Mouse (Mus musculus) neural tube, embryonic 13.5 days (tissue): ENCODE measurements at regions not wholly inside any gene's neighbourhood (a gene's known extent, or its start where the extent isn't known, plus 50 kb on each side); places are given as distances from the start of the nearest gene placed in this dataset.

Experiments
- ATAC-seq: fragments of 200-750 bp; cut with Nextera tagmentation; 2 replicates; pipeline ENCODE4 v1.8.0; 2017; ENCODE audit warnings: low read depth, mild to moderate bottlenecking, moderate TSS enrichment, moderate library complexity
- H3K27ac ChIP-seq: fragments of 300-500 bp; sonication (generic); replicated peaks from 2 replicates; pipeline ENCODE4 v1.5.1; 2015; ENCODE audit warnings: moderate library complexity, mild to moderate bottlenecking, inconsistent platforms
- H3K27me3 ChIP-seq: fragments of 300-500 bp; sonication (generic); 2 replicates; pipeline ENCODE4 v1.6.1; 2015; ENCODE audit warnings: mild to moderate bottlenecking, inconsistent platforms
- H3K36me3 ChIP-seq: fragments of 300-500 bp; sonication (generic); 2 replicates; pipeline ENCODE4 v1.6.1; 2015; ENCODE audit warnings: mild to moderate bottlenecking, inconsistent platforms
- H3K4me1 ChIP-seq: fragments of 300-500 bp; sonication (generic); replicated peaks from 2 replicates; pipeline ENCODE4 v1.6.1; 2015; ENCODE audit warnings: inconsistent platforms
- H3K4me2 ChIP-seq: fragments of 300-500 bp; sonication (generic); 2 replicates; pipeline ENCODE4 v1.6.1; 2015; ENCODE audit warnings: inconsistent platforms, mild to moderate bottlenecking, moderate library complexity
- H3K4me3 ChIP-seq: fragments of 300-500 bp; sonication (generic); 2 replicates; pipeline ENCODE4 v1.5.1; 2015; ENCODE audit warnings: mild to moderate bottlenecking, inconsistent platforms
- H3K9ac ChIP-seq: fragments of 300-500 bp; sonication (generic); 2 replicates; pipeline ENCODE4 v1.6.1; 2015; ENCODE audit warnings: moderate library complexity, mild to moderate bottlenecking, inconsistent platforms
- H3K9me3 ChIP-seq: fragments of 300-500 bp; sonication (generic); 2 replicates; pipeline ENCODE4 v1.6.1; 2016; ENCODE audit warnings: inconsistent platforms
- WGBS: fragments of 180-500 bp; shearing (Covaris S2); methylation state at CpG from one replicate; pipeline ENCODE4 v1.1.7; 2015; 5-methylcytosine and 5-hydroxymethylcytosine counted together

DNA sequence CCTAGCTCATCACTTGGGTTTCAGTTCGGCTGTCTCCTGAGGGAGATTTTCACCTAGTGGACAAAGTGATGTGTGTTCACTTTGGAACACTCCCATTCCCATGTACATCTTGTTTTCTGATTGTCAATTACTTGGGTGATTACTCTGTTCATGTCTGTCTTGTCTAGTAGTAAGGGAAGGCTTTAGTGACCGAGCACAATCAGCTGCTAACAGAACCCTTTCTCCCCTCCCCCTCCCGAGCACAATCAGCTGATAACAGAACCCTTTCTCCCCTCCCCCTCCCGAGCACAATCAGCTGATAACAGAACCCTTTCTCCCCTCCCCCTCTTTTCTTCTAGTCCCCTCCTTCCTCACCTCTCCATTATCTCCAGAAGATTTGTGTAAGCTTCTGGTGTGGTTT is 79.6 kb upstream of the Plppr4 start:
- no peak for ATAC-seq
- Histone ChIP-seq H3K4me3 (no peak overlapping the region), H3K4me1 (no peaks in the 10 kb centered on the region), H3K36me3 (no peaks in the 10 kb centered on the region), H3K27ac (no peak overlapping the region), H3K9ac (no peak overlapping the region), H3K9me3 (no peaks in the 10 kb centered on the region), H3K4me2 (no peak overlapping the region), H3K27me3 (no peaks in the 10 kb centered on the region)
- WGBS: 42% methylated on average over 4 of the region's 4 CpGs

- Histone ChIP-seq H3K27ac (no peak overlapping the region), H3K4me3 (no peak overlapping the region), H3K9ac (no peak overlapping the region), H3K27me3 (no peaks in the 10 kb centered on the region), H3K4me1 (no peaks in the 10 kb centered on the region), H3K9me3 (no peaks in the 10 kb centered on the region), H3K4me2 (no peak overlapping the region), H3K36me3 (no peaks in the 10 kb centered on the region)
- peak; percentile 90 for ATAC-seq
- WGBS: 13% methylated on average over 11 of the region's 11 CpGs
These were observed 77.9 kb upstream of the Plppr4 start for GRCm38 (mm10) chr3:117438473-117439114.

DNA sequence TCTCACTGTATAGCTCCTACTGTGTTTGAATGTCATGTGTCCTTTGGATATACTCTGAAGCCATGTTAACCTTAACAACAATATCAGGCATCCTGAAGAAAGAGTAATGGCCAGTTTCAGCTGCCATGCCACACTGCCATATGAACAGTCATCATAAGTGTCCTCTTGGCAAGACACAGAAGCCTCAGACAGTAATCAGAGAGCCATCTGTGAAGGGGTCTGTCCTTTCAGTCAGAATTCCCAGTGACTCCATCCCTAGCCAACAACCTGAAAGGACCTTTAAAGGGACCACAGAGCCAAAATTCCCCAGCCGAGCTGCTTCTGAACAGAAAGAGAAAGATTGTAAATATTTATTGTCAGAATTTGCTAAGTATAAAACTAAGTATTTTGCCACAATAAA is 63.9 kb upstream of the Plppr4 start:
- ATAC-seq: no peak
- Histone ChIP-seq H3K9me3 (no peaks in the 10 kb centered on the region), H3K9ac (no peak overlapping the region), H3K4me3 (no peak overlapping the region), H3K27ac (no peak overlapping the region), H3K4me1 (no peaks in the 10 kb centered on the region), H3K27me3 (no peaks in the 10 kb centered on the region), H3K36me3 (no peaks in the 10 kb centered on the region), H3K4me2 (no peak overlapping the region)
- 68% methylated on average over 1 of the region's 1 CpGs for WGBS

DNA sequence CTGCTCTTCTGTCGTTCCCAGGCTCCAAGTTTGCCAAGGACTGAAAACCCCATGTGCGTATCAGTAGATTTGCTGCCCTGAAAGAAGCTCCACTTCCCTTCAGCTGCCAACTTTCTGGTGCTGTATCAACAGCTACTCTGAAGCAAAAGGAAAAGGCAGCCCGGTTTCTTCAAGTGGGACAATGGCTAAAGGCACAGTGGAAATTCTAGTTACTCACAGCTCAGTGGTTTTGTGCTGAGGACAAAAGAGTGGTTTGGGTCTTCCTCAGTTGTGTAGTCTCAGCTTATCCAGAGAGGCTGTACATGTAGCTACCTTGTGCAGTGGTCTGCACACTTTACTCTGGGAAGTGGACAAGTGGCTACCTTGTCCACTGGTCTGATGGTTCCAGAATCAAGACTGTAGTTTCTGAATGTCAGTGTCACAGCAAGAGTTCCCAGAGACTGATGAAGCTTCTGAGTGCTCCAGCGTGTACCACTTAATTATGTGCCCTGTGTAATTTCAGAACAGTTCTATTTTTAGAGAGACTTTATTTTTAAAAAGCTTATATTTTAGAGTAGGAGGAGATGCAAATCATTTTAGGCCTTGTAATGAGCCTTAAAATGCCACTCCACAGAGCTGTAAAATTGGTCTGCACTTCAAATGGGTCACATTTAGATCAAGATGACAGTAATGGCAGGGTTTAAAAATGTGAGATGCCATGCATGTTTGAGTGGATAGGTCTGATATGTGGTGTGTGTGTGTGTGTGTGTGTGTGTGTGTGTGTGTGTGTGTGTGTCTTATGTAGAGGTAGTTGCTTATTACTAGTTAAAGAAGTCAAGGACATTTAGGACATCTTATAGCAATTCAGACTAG is 52.4 kb upstream of the Plppr4 start:
- no peak overlapping the region for H3K27ac ChIP-seq
- 76% methylated on average over 4 of the region's 4 CpGs for WGBS

More for the DNA sequence above, 52.4 kb upstream of the Plppr4 start:
- H3K9ac ChIP-seq: no peak overlapping the region
- H3K4me3 ChIP-seq: no peak overlapping the region
- no peak for ATAC-seq
- H3K4me2 ChIP-seq: no peak overlapping the region
- no peaks in the 10 kb centered on the region for H3K4me1 ChIP-seq
- no peaks in the 10 kb centered on the region for H3K36me3 ChIP-seq
- H3K9me3 ChIP-seq: no peaks in the 10 kb centered on the region
- H3K27me3 ChIP-seq: no peaks in the 10 kb centered on the region
